Mouse (Mus musculus): Measurements from ENCODE around the gene Plpp1.
A peak's percentile ranks its signal among the peaks of the same experiment; 100 is the strongest.

Plpp1 gene

DNA sequence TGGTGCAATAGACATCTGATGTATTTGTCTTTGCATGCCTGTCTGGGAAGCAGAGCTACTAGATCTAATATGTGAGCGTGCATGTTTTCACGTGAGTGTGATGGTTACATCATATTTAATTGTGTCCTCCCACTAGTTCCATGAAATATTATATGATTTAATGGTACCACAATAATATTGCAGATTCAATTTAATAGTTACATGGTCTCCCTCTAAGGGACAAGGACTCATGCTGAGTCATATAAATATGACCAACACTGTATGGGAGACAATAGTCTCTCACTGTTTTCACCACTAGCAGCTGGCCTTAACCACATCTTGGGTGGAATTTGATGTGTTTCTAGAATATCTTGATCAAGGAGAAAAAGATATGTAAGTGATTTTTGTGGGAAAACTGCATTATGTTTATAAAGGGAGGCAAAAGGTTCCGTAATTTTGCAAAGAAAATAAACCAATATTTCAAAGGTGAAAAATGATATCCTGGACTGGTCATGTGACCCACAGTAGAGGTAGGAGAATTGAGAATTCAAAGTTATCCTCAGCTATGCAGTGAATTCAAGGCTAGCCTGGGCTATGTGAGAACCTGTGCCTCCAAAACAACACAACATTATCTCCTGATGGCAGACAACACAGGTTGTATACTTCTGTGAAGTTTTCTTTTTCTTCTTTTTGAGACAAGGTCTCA lies 26.5 kb upstream of the Plpp1 start:
- DNase-seq = no peak

- DNase-seq = no peak
Observed at GRCm38 (mm10) chr13:112775856-112776255, 24.7 kb upstream of the Plpp1 start.

- DNase-seq = no peak
Observed at GRCm38 (mm10) chr13:112778407-112778806, 22.2 kb upstream of the Plpp1 start.

GRCm38 (mm10) chr13:112785305-112785704 lies 15.3 kb upstream of the Plpp1 start:
- no peak for DNase-seq

GRCm38 (mm10) chr13:112786142-112786541 lies 14.4 kb upstream of the Plpp1 start:
- DNase-seq = no peak

DNA sequence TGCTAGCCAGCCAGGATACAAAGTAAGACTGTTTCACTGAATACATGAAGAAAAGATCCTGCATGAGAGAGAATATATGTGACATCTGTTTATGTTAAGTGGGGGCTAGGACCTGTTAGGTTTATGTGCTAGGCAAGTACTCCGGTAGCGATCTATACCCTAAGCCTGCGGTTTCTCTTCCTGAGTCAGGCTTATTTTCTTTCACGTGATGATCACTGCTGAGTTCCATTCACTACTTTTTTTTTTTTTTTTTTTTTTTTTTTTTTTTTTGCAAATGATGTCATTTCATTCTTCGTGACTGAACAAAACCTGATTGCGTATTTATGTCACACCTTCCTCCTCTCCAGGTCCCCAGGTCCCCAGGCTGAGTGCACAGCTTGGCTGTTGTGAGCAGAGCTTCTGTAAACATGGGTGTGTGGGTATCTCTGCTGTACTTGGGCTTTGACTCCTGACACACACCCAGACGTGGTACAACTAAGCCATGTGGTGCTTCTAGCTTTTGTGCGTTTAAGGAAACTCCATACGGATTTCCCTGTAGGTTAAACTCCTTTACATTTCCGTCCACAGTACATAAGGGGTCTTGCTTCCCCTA lies 13.6 kb upstream of the Plpp1 start:
- DNase-seq = no peak

DNA sequence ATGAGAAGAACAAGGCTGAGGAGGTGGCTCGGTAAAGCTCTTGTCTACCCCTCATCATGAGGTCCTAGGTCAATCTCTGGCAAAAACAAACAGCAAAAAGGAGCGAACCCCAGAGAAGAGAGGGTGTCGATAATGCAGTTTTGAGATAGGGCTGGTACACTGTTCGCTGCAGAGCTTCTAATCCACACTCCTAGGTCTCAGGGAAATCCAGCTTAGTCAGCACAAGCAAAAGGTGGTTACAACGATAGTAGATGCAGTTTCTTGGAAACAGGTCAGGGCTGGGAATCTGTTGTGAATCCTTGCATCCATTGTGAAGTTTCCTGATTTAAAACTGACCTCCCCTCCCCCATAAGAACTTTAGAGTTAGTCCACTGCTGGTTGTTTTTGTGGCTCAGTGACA lies 9.8 kb upstream of the Plpp1 start:
- DNase-seq = no peak

DNA sequence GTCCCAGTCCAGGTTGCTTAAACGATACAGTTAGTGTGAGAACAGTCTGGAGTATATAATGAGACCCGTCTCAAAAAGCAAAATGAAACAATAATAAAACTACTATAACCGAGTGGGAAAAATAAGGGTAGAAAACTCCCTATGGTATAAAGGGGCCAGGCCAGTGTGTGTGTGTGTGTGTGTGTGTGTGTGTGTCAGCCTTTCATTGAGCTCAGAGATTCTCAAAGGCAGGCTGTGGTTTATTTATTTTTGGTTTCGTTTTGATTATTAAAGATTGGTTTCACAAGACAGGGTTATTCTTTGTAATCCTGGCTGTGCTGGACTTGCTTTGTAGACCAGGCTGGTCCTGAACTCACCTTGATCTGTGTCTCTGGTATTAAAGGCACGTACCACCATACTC lies 8.7 kb upstream of the Plpp1 start:
- DNase-seq = no peak

DNA sequence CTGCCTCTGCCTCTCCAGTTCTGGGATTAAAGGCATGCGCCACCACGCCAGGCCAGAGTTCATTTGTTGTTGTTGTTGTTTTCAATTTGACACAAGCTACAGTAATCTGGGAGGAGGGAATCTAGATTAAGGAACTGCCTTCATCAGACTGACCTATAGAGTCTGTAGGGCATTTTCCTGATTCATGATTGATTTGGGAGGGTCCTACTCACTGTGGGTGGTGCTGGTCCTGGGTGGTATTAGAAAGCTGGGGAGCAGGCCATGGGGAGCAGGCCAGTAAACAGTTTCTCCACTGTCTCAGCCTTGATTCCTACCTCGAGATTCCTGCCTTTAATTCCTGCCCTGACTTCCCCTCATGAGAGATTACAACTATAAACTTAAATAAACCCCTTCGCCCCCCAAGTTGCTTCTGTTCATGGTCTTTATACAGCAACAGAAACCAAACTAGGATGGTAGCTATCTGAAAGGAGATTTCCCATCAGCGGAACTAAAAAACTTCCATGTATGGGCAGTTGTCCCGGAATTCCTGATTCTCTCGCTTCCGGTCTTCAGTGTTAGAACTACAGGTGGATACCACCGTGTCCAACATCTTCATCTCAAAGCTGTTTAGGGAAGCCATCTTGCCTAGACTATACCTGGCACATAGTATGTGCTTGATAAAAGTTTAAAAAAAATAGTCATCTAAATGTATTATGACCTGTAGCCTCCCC lies 2.2 kb upstream of the Plpp1 start:
- DNase-seq = no peak

GRCm38 (mm10) chr13:112798953-112799305 lies 1.7 kb upstream of the Plpp1 start:
- DNase-seq = no peak

DNA sequence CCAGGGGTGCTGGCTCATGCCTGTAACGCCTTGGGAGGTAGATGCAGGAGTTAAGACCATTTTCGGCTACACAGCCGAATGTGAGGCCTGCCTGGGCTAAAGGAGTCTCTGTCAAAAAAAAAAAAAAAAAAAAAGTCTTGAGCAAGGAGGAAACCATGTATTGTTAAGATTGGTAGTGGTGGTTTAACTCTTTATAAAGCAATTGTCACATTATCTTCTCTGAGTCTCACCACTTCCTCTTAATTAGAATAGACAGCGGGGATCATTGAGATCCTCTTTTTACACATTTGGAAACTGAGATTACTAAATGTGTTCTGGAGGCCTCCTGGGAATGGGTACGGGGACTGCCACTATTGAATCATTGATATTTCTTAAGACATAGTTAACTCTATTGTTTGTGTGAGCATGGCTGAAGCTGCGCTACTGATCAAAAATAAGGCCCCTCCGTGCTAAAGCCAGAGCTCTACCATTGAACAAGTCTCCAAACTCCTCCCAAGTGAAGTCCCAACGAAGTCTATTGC lies 811 bp upstream of the Plpp1 start:
- peak; percentile 16 to 19 for DNase-seq

DNA sequence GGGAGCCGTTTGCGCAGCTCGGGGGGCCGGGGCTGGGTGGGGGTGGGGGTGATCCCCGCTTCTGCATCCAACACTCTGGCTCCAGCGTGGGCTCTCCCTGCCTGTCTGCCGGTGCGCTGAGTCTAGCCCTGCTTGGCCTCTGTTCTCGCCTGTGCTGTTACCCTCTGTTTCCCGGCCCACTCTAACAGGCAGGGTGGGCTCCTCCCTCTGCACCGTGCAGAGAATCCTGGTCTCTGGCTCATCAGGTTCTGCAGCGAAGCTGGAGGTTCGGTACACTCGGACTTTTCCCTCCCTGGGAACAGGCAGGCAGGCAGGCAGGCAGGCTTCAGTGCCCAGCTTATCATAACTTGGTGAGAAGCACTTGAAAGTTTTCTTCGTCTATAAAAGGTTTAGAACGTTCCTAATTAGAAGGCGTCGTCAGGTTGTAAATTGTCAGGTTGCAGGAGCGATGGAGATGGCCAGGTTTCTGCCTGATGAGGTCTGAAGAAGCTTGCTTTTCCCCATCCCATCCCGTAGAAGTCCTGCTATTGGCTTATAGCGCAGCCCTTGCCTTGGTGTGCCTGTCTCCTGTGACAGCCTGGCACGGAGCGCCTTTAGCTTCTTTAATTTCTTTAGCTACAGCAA lies 901 bp downstream of the Plpp1 start:
- DNase-seq = peak in 1 of 2 experiments; percentile 13

DNA sequence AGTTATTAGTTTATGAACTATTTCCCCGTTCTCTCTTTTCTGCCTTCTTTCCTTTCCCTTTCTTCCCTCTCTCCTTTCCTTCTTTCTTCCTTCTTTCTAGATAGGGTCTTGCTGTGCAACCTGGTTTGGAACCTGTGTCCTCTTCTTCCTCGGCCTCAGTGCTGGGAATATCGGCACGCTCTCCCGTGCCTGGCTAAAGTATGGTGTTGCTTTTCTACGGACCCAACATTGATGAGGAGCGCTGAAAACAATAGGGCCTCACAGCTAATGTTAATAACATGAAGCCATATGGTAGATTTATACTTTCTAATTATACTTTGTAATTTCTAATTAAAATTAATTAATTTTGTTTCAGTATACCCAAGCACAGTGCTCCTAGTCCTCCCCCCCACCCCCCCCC lies 2.5 kb downstream of the Plpp1 start:
- no peak for DNase-seq

- no peak for DNase-seq
Observed at GRCm38 (mm10) chr13:112803661-112804060, 3.1 kb downstream of the Plpp1 start.

- no peak for DNase-seq
Observed at GRCm38 (mm10) chr13:112805529-112805928, 4.9 kb downstream of the Plpp1 start.

GRCm38 (mm10) chr13:112807936-112808667 lies 7.5 kb downstream of the Plpp1 start:
- DNase-seq = no peak

DNA sequence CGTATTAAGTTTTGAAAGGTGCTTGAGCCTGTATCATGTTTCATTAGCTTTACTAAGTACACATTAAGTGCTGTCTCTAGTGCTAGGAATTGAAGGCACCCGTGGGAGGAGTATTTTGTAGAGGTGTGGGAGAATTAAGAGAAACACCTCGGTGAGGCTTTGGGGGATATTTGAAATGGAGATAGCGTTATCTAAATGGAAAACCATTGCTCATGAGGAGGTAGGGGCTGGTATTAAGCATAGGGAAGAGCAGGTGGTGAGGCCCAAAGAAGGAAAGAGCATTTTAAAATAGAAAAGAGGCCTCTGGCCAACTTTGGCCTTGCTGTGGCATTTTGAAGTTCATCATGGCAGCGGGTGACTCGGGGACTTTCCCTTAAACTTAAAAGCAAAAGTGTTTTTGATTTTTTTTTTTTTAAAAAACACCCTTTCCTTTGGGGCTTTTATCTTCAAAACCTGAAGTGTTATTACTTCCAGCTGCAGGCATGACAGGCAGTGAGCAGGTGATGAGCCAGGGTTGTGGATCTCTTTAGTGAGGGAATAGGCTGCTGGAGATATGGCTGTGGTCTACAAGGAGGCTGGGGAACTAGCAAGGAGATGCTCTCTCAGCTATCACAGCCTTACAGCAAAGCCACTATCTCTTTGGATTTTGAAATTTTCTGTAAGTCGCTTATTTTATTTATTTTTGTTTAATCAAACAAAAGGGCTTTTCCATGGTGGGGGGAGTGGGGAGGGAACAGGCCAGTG lies 9.1 kb downstream of the Plpp1 start:
- no peak for DNase-seq

GRCm38 (mm10) chr13:112810248-112810645 lies 9.7 kb downstream of the Plpp1 start:
- no peak for DNase-seq

- DNase-seq = no peak
Observed at GRCm38 (mm10) chr13:112810751-112811150, 10.2 kb downstream of the Plpp1 start.

DNA sequence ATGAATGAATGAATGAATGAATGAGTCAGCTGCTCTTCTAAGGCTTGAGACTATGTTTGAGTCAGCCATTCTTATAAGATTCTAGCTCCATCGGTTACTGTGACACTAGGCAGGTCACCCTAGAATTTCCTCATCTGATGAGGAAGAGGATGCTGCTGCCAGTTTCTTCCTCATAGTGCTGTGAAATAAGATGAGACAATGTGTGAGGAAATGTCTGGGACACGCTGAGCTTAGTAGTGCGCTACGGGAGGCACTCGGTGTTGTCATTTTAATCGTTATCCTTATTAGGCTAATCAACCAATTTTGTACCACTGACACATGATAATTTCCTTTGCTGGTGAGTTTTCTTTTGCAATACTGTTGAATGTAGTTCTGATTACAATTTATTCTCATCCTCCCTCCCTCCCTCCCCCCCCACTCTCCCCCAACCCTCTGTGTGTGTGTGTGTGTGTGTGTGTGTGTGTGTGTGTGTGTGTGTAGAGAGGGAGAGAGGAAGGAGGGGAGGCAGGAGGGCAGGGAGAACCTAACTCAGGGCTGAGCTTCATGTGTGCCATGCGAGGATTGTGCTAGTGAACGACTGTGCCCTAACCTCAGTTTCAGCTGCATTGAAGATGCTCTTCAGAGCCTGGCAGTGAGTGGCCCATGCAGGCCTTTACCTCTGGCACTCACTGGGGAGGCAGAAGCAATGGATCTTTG lies 11.3 kb downstream of the Plpp1 start:
- no peak for DNase-seq

- DNase-seq = no peak
Observed at GRCm38 (mm10) chr13:112815996-112816395, 15.4 kb downstream of the Plpp1 start.

DNA sequence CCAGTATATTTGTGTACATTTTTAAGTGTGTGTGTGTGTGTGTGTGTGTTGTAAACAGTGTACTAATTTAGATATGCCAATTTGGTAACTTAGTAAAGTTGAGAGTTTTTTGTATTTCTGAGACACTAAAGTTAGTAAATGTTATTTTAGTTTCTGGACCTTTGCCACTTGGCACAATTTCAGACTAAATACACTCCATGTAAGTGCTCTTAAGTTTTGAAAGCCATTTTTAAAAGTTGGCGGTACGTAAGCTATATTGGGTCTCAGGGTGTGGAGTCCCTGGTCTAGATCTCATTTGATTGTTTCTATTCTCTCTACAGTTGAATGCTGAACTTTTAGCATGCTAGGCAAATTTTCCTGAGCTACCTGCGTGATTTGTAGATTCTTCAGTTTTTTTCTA lies 17.5 kb downstream of the Plpp1 start:
- DNase-seq = no peak

Data from cerebellum, postnatal 10 days (tissue).